Mouse (Mus musculus) naive thymus-derived CD4-positive, alpha-beta T cell, adult 2 months (primary cell): ENCODE data around the gene Epsti1.

Source experiments
- DNase-seq: peaks from one replicate; pipeline ENCODE4 v3.0.0-alpha.2; 2011; ENCODE audit warnings: low read depth

The Epsti1 gene

GRCm38 (mm10) chr14:77923076-77923865 is 19.2 kb downstream of the Epsti1 start:
- no peak for DNase-seq

- DNase-seq: no peak
Observed at GRCm38 (mm10) chr14:77925414-77925813, 21.4 kb downstream of the Epsti1 start.

GRCm38 (mm10) chr14:77926718-77927117 is 22.7 kb downstream of the Epsti1 start:
- DNase-seq: peak; percentile 37

- peak; percentile 84 for DNase-seq
Observed at GRCm38 (mm10) chr14:77928021-77928420, 24.0 kb downstream of the Epsti1 start.

GRCm38 (mm10) chr14:77928653-77929052 is 24.6 kb downstream of the Epsti1 start:
- no peak for DNase-seq

GRCm38 (mm10) chr14:77929139-77929678 is 25.2 kb downstream of the Epsti1 start:
- peak; percentile 37 for DNase-seq

- DNase-seq: no peak
Observed at GRCm38 (mm10) chr14:77932150-77933047, 28.4 kb downstream of the Epsti1 start.

- DNase-seq: no peak
Observed at GRCm38 (mm10) chr14:77933243-77933642, 29.2 kb downstream of the Epsti1 start.

- no peak for DNase-seq
Observed at GRCm38 (mm10) chr14:77934431-77934830, 30.4 kb downstream of the Epsti1 start.

- DNase-seq: no peak
Observed at GRCm38 (mm10) chr14:77941105-77941504, 37.1 kb downstream of the Epsti1 start.

GRCm38 (mm10) chr14:77942235-77942634 is 38.2 kb downstream of the Epsti1 start:
- DNase-seq: no peak

GRCm38 (mm10) chr14:77942793-77943558 is 38.9 kb downstream of the Epsti1 start:
- DNase-seq: no peak

- DNase-seq: no peak
Observed at GRCm38 (mm10) chr14:77961741-77962140, 57.7 kb downstream of the Epsti1 start.

GRCm38 (mm10) chr14:77963525-77963924 is 59.5 kb downstream of the Epsti1 start:
- DNase-seq: no peak

GRCm38 (mm10) chr14:77971355-77971754 is 67.3 kb downstream of the Epsti1 start:
- DNase-seq: no peak

- DNase-seq: no peak
Observed at GRCm38 (mm10) chr14:77974221-77974620, 70.2 kb downstream of the Epsti1 start.

- no peak for DNase-seq
Observed at GRCm38 (mm10) chr14:77975702-77976101, 71.7 kb downstream of the Epsti1 start.

GRCm38 (mm10) chr14:77981516-77981915 is 77.5 kb downstream of the Epsti1 start:
- no peak for DNase-seq

- no peak for DNase-seq
Observed at GRCm38 (mm10) chr14:77997731-77998130, 93.7 kb downstream of the Epsti1 start.

GRCm38 (mm10) chr14:78004486-78004885 is 100.4 kb downstream of the Epsti1 start:
- DNase-seq: no peak

GRCm38 (mm10) chr14:78008019-78008418 is 104.0 kb downstream of the Epsti1 start:
- no peak for DNase-seq

- no peak for DNase-seq
Observed at GRCm38 (mm10) chr14:78011808-78012207, 107.8 kb downstream of the Epsti1 start.
